Mouse (Mus musculus) testis, adult 2 months (tissue): ENCODE measurements around the gene Elavl2.

Source experiments
- CTCF ChIP-seq: fragments of 200-500 bp; IDR thresholded peaks from 2 replicates; pipeline ENCODE4 v1.5.1; 2012; ENCODE audit warnings: low read depth, mild to moderate bottlenecking, inconsistent platforms, low read length, moderate library complexity; ENCODE audit not compliant: control insufficient read depth, insufficient read depth, insufficient replicate concordance
- POLR2A ChIP-seq: fragments of 200-500 bp; IDR thresholded peaks from 2 replicates; pipeline ENCODE4 v1.6.1; 2012; ENCODE audit warnings: low read depth, mild to moderate bottlenecking, inconsistent platforms, low read length, moderate library complexity; ENCODE audit not compliant: control insufficient read depth

DNA sequence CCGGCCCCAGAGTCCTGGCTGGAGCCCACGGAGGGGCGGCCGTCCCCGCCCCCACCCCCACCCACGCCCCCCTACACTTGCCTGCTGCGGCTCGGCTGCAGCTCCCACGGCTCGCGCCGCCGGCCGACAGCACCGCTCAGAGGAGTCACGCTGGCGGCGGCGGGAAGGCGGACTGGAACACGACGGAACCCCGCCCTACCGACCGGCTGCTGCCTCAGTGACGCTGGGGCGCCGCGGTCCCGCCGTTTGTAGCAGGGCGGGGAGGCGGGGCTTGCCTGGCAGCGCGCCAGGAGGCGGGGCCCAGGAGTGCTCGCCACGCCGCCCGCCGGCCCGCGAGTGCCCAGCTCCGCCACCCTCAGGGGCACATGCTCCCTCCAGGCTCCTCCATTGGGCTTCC lies 28.8 kb downstream of the Elavl2 start:
- TF ChIP-seq POLR2A (peak; percentile 22; the same call in 1 of the 2 replicates), CTCF (no peak)
